ENCODE assay signal across 22 mouse cellular contexts in the genomic region with DNA sequence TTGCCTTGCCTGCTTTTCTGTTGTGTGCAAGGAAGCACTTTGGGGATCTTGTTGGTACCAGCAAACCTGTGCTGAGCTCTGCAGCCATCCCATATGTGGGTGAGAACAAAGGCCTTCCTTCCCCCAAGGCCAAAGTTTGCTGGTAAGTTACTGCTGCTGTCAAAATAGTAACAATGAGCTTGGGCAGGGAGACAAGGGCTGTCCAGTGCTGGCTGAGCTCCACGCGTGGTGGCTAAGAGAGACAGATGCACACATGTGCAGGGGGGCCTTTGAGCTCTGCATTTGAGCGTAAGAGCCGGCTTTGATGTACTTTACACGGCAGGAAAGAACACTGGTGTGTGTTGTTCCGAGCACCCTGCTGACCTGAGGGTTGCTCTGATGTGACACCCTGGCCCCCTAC.
DNase-seq lines count a peak whose midpoint lies in the region; ATAC-seq lines count a peak whose summit lies in the region.
"Had no signal": no experiment of that assay in that cellular context is flagged by ENCODE, and none has a peak within 500 bp of the region (broad histone marks: within the 10 kb centered on the region; RNA-seq: fewer than 3 reads in every experiment).

No protein-coding gene starts in this region.

- peaks cover 16% of the 10 kb centered on the region for H3K4me1 ChIP-seq in kidney, embryonic 14.5 days (ENCODE audit: control insufficient read depth, insufficient read depth, low read length)
- H3K4me1 ChIP-seq in limb, embryonic 10.5 days: peaks cover 34% of the 10 kb centered on the region
- H3K4me1 ChIP-seq: liver, embryonic 12.5 days had no signal

- ATAC-seq in kidney, embryonic 14.5 days (ENCODE audit: low FRiP score, low TSS enrichment): no peak
- ATAC-seq: activated CD4-positive, CD25-positive, alpha-beta regulatory T cell, adult 4 months; forebrain, embryonic 13.5 days; liver, embryonic 12.5 days had no signal

- no peaks in the 10 kb centered on the region for H3K36me3 ChIP-seq in kidney, embryonic 14.5 days (ENCODE audit: control insufficient read depth, insufficient read depth, low read length)
- H3K36me3 ChIP-seq in limb, embryonic 10.5 days: no peaks in the 10 kb centered on the region
- H3K36me3 ChIP-seq: limb, embryonic 13.5 days; liver, embryonic 12.5 days had no signal

- H3K27me3 ChIP-seq in kidney, embryonic 14.5 days (ENCODE audit: control insufficient read depth, insufficient read depth, low read length): no peaks in the 10 kb centered on the region
- H3K27me3 ChIP-seq in limb, embryonic 10.5 days (ENCODE audit: low read depth, poor library complexity, severe bottlenecking): peaks cover 4% of the 10 kb centered on the region; the same call in 1 of the 2 replicates
- H3K27me3 ChIP-seq: forebrain, embryonic 13.5 days; limb, embryonic 13.5 days had no signal

- intact Hi-C loops in heart, postnatal 36 days (cut with DNase I): no loop called here

- peak; percentile 48 to 68 for DNase-seq in adrenal gland, adult (ENCODE audit: inconsistent age in 2 of 2, low spot score in 1 of 2)
- no peak for DNase-seq in adrenal gland, adult 8-10 months
- DNase-seq in heart, adult 8-10 months (ENCODE audit: low spot score): peak; percentile 47
- DNase-seq in heart, postnatal 36 days: no peak
- DNase-seq in kidney, postnatal 14 days: peak; percentile 56
- no peak for DNase-seq in limb, embryonic 10.5 days (ENCODE audit: low spot score)
- DNase-seq in layer of hippocampus, adult 9-10 months (ENCODE audit: low spot score): no peak
- DNase-seq: cerebellum, adult 9-10 months; gastrocnemius, adult 2 months; lung, adult 18-20 months; lung, postnatal 10 days; right cerebral cortex, postnatal 25 days; spleen, adult 18-20 months; thymus, adult 18-20 months; thymus, postnatal 36 days had no signal

- H3K4me3 ChIP-seq in kidney, embryonic 14.5 days (ENCODE audit: low read length): no peak overlapping the region
- no peak overlapping the region for H3K4me3 ChIP-seq in limb, embryonic 10.5 days
- H3K4me3 ChIP-seq: forebrain, embryonic 13.5 days; gastrocnemius, adult 2 months; limb, embryonic 13.5 days; liver, embryonic 12.5 days had no signal

- no peak overlapping the region for H3K4me2 ChIP-seq in kidney, embryonic 14.5 days (replicated peaks; ENCODE audit: low read depth, low read length)
- H3K4me2 ChIP-seq: forebrain, embryonic 13.5 days; hindbrain, embryonic 14.5 days; limb, embryonic 13.5 days; liver, embryonic 12.5 days; midbrain, embryonic 11.5 days had no signal

- WGBS in kidney, embryonic 14.5 days: 68% methylated on average over 6 of the region's 6 CpGs
- 77% methylated on average over 6 of the region's 6 CpGs for WGBS in limb, embryonic 10.5 days

- no peaks in the 10 kb centered on the region for H3K9me3 ChIP-seq in kidney, embryonic 14.5 days (ENCODE audit: control insufficient read depth, low read length)
- no peaks in the 10 kb centered on the region for H3K9me3 ChIP-seq in limb, embryonic 10.5 days (replicated peaks)
- H3K9me3 ChIP-seq: forebrain, embryonic 13.5 days; limb, embryonic 13.5 days; liver, embryonic 12.5 days had no signal

- no peak overlapping the region for H3K27ac ChIP-seq in kidney, embryonic 14.5 days (ENCODE audit: low read depth, low read length)
- H3K27ac ChIP-seq in limb, embryonic 10.5 days: peak overlapping the region; percentile 6; the same call in 1 of the 2 replicates
- H3K27ac ChIP-seq: forebrain, embryonic 13.5 days; gastrocnemius, adult 2 months; hindbrain, embryonic 14.5 days; limb, embryonic 13.5 days; liver, embryonic 12.5 days had no signal

- no peak overlapping the region for H3K9ac ChIP-seq in kidney, embryonic 14.5 days (ENCODE audit: low read depth, low read length)
- H3K9ac ChIP-seq: forebrain, embryonic 13.5 days; hindbrain, embryonic 14.5 days; limb, embryonic 13.5 days; liver, embryonic 12.5 days had no signal

Comparison
In these comparisons a context has a peak if more than half of its experiments do, and no peak if none do; other contexts are left out.
1. DNase-seq: peak in adrenal gland, adult (2 of 2), heart, adult 8-10 months (single experiment) and kidney, postnatal 14 days (single experiment); none in adrenal gland, adult 8-10 months (single experiment), heart, postnatal 36 days (0 of 2), limb, embryonic 10.5 days (single experiment) and layer of hippocampus, adult 9-10 months (single experiment).